Mouse (Mus musculus) embryonic facial prominence, embryonic 10.5 days (tissue): Measurements from ENCODE around the gene Lrfn3. TPM values are rescaled to one million over a fixed set of nuclear protein-coding genes. Genes with fewer than 3 reads are reported as not detected.

Experiments
- DNase-seq: peaks from one replicate; pipeline ENCODE4 v3.0.0-alpha.2; 2017; ENCODE audit warnings: low spot score
- H3K27ac ChIP-seq: fragments of 300-500 bp; sonication (generic); replicated peaks from 2 replicates; pipeline ENCODE4 v1.5.1; 2016; ENCODE audit warnings: mild to moderate bottlenecking
- H3K27me3 ChIP-seq: fragments of 300-500 bp; sonication (generic); replicated peaks from 2 replicates; pipeline ENCODE4 v1.6.1; 2016; ENCODE audit warnings: low read depth, mild to moderate bottlenecking; ENCODE audit not compliant: poor library complexity, severe bottlenecking
- H3K36me3 ChIP-seq: fragments of 300-500 bp; sonication (generic); replicated peaks from 2 replicates; pipeline ENCODE4 v1.6.1; 2016; ENCODE audit warnings: mild to moderate bottlenecking, moderate library complexity
- H3K4me1 ChIP-seq: fragments of 300-500 bp; sonication (generic); 2 replicates; pipeline ENCODE4 v1.6.1; 2016
- H3K4me3 ChIP-seq: fragments of 300-500 bp; sonication (generic); 2 replicates; pipeline ENCODE4 v1.5.1; 2016; ENCODE audit warnings: mild to moderate bottlenecking, moderate library complexity
- H3K9me3 ChIP-seq: fragments of 300-500 bp; sonication (generic); 2 replicates; pipeline ENCODE4 v1.6.1; 2016; ENCODE audit warnings: mild to moderate bottlenecking
- WGBS: fragments of 180-500 bp; shearing (Covaris S2); methylation state at CpG from one replicate; pipeline ENCODE4 v1.1.7; 2016; 5-methylcytosine and 5-hydroxymethylcytosine counted together
- polyA plus RNA-seq: library from polyadenylated mRNA; unstranded; fragments of >200 nt; fragmentation: Nextera tagmentation; extraction: Ambion mirVana; gene quantifications from 2 replicates; pipeline ENCODE4 v1.2.1, GENCODE M21; 2016

The Lrfn3 gene
- polyA plus RNA-seq, 1 experiment from 2014 or later: 5.0 TPM

DNA sequence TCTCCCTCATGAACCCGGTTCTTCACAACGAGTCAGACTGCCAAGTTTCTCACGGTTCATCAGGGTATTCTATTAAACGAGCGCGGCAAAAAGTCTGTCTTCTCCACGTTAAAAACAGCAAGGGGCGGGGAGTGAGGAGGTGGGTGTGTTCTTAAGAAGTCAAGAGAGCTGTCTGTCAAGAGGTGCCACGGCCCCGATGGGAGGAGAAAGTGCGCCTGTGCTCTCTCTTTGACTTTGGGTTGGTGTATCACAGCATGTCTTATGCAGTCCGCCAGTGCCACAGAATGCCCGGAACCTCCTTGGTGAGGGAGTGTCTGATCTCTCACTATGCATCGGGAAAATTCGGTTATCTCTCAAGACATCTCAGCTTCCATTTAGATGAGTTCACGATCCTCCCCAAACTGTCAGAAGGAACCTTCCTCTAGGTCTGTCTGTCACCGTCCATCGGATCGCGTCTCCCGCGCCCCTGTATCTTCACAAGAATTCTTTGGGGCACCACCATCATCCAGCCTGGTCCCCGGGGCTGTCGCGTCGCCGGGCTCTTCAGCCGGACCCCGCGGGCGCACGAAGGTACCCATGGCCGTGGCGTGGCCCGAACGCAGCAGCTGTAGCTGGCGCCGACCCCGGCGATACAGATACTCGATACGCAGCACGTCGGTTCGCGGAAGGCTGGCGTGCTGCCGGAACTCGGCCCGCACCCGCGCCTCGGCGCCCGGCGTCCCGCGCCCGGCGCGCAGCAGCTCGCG lies 40.9 kb downstream of the Lrfn3 start, which contains the start of gene E130208F15Rik:
Gene E130208F15Rik, plus strand, starts transcription at position 202 of the 746 bp plus-strand sequence.
- Histone ChIP-seq H3K36me3 (peaks cover 35% of the 10 kb centered on the region), H3K27ac (peak within 1 kb of the TSS; percentile 90), H3K9me3 (peaks cover 5% of the 10 kb centered on the region; the same call in 1 of the 2 replicates), H3K27me3 (no peaks in the 10 kb centered on the region), H3K4me1 (peaks cover 16% of the 10 kb centered on the region), H3K4me3 (peak within 1 kb of the TSS; percentile 73)
- WGBS: under 1% methylated on average over 63 of the region's 63 CpGs
- DNase-seq: peak; percentile 76

DNA sequence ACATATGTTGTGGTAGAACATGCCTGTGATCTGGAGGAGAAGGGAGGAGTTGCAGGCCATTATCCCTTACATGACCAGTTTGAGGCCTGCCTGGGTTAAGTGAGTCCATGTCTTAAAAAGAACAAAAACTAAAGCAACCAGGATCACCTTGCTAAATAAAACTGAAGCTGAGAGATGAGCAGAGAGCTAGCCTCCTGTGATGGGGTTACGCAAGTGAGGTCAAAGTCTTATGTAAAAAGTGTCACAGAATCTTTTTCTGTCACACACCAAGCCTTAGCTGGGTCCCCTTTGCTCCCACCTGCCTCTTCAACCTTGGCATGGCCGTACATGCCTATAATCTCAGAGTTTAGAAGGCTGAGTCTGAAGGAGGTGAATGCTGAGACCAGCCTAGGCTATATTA lies 41.6 kb downstream of the Lrfn3 start:
- H3K27ac ChIP-seq: no peak overlapping the region
- peaks cover 5% of the 10 kb centered on the region; the same call in 1 of the 2 replicates for H3K9me3 ChIP-seq
- peaks cover 18% of the 10 kb centered on the region for H3K4me1 ChIP-seq
- 86% methylated on average over 2 of the region's 2 CpGs for WGBS
- H3K4me3 ChIP-seq: peak overlapping the region; percentile 73
- H3K36me3 ChIP-seq: peaks cover 39% of the 10 kb centered on the region
- no peaks in the 10 kb centered on the region for H3K27me3 ChIP-seq
- no peak for DNase-seq

DNA sequence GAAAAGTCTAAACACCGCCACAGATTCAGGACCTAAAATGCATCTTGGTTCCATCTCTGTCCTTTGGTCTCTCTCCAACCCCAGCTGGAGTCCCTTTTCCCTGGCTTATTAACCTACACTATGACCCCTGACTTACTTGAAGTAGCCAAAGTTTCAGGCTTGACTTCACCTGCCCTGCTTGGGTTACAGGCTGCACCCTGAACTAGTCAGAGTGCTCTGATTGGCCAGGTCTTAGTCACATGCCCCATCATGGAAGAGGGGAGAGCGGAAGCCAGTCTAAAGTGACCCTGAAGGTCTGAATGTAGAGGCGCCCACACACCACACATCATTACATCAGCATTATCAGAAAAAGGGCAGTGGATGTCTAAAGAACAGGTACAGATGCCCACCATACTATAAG lies 44.4 kb downstream of the Lrfn3 start:
- DNase-seq: no peak
- Histone ChIP-seq H3K36me3 (peaks cover 43% of the 10 kb centered on the region), H3K27me3 (no peaks in the 10 kb centered on the region), H3K4me1 (peaks cover 44% of the 10 kb centered on the region), H3K27ac (no peak overlapping the region), H3K9me3 (no peaks in the 10 kb centered on the region), H3K4me3 (no peak overlapping the region)
- 88% methylated on average over 3 of the region's 3 CpGs for WGBS

DNA sequence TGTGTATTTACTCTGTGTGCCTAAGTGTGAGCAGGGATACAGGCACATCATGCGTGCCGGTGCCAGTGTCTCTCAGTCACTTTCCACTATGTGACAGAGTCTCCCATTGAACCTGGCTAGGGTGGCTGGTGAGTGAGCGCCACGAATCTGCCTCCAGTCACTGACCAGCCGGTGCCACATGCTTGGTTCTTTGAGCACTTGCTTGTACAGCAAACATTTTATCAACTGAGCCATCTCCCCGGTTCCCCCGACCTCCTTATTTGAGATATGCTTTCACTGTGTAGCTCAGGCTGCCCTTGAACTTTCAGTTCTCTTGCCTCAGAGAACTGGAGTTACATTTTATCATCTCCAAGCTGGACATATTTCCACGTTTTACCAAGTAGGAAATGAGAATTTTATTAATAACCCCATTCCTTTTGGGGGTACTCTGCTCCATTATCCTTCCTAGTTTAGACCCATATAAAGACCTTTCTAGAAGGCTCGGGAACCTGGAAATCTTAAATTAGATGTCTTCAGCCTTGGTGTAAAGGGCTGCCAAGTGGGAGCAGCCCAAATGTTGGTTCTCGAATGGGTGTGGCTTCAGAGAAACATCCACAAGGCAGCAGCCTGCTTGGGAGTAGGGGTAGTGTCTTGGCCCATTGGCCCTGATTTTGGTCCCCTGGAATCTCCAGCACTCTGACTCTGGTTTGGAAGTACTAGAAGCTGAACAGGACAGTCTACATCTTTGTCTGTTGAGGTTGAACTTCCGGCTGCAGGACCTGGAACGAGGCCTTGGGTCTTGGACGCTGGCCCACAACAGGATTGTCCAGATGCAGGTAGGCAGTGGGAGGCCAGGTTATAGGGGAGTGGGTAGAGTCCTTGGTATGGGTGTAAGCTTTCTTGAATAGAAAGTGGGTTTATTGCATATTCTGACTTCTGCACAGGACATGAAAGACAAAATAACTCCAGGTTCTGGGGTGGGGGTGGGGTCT lies 46.7 kb downstream of the Lrfn3 start:
- peak overlapping the region; percentile 68 for H3K4me3 ChIP-seq
- peaks cover 30% of the 10 kb centered on the region for H3K4me1 ChIP-seq
- peak overlapping the region; percentile 87 for H3K27ac ChIP-seq
- no peaks in the 10 kb centered on the region for H3K27me3 ChIP-seq
- no peaks in the 10 kb centered on the region for H3K9me3 ChIP-seq
- no peak for DNase-seq
- peaks cover 66% of the 10 kb centered on the region for H3K36me3 ChIP-seq
- WGBS: 75% methylated on average over 13 of the region's 13 CpGs

DNA sequence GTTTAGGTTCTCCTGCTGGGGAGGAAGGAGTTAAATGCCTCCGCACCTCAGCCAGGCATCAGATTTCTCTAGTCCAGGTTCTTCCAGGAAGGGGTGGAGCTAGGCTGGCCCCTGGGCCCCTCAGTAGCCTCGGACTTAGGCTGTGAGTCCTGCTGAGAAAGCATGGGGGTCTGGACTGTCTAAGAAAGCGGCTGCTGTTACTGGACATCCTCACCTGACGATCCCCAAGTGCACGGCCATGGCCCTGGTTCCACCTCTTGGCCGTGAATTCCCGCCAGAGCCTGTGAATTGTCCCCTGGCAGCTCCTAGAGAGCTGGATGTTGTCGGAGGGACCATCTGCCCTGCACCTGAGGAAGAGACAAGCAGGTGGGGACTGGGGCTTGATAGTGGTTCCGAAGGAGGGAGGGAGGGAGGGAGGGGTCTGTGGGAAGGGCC lies 47.8 kb downstream of the Lrfn3 start, which contains the start of gene Syne4:
Gene Syne4, plus strand, starts transcription at position 87 of the 435 bp plus-strand sequence.
- peak; percentile 81 for DNase-seq
- H3K27ac ChIP-seq: peak within 1 kb of the TSS; percentile 87
- H3K27me3 ChIP-seq: no peaks in the 10 kb centered on the region
- H3K4me1 ChIP-seq: peaks cover 33% of the 10 kb centered on the region
- H3K36me3 ChIP-seq: peaks cover 69% of the 10 kb centered on the region
- WGBS: under 1% methylated on average over 9 of the region's 9 CpGs
- peak within 1 kb of the TSS; percentile 68 for H3K4me3 ChIP-seq
- H3K9me3 ChIP-seq: no peaks in the 10 kb centered on the region

DNA sequence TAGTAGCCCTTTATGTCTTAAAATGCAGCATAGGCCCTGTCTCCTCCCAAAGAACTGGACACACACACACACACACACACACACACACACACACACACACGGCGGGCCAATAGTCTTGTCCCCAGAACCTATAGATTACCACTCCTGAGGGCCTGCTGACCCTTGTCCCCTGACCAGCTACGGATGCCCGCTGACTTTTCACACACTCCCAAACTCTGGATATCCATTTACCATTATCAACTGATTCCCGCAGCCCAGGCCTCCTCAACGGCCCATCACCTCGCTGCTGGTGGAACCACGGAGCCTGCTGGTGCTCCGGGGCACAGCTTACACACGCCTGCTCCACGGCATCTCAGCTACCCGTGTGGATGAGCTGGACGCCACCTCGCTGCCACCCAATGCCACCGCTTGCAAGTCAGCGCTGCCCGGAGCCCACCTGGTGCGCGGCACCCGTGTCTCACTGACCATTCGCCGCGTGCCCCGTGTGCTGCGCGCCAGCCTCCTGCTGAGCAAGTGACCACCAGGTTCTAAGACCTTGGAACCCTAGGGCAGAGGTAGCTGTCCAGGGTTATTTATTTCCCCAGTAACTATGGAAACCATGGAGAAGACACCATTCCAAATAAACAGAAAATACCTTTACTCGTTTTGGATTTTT lies 48.8 kb downstream of the Lrfn3 start:
- WGBS: 46% methylated on average over 27 of the region's 27 CpGs
- Histone ChIP-seq H3K36me3 (peaks cover 60% of the 10 kb centered on the region), H3K27ac (no peak overlapping the region), H3K4me3 (no peak overlapping the region; the same call in 1 of the 2 replicates), H3K4me1 (peaks cover 41% of the 10 kb centered on the region), H3K27me3 (no peaks in the 10 kb centered on the region), H3K9me3 (no peaks in the 10 kb centered on the region)
- DNase-seq: no peak

DNA sequence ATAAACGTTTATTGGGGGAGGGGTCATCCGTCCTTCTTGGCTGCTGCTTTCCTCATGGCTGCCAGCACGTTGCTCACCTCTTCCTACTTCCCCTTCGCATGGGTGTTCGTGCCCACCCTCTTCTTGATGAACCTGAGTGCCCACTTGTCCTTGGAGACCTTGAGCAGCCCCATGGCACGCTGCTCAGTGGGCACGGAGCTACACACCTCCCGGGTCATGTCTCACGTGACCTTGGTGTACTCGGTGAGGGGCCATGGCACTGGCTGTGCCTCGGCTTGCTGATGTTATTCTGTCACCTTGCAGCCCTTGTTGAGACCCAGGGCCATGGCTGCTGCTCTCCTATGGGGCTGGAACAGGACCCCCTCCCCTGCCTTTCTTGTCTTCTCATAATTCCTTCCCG lies 52.4 kb downstream of the Lrfn3 start:
- Histone ChIP-seq H3K27ac (no peak overlapping the region), H3K4me3 (peak overlapping the region; percentile 73; the same call in 1 of the 2 replicates), H3K36me3 (peaks cover 58% of the 10 kb centered on the region), H3K27me3 (no peaks in the 10 kb centered on the region), H3K9me3 (no peaks in the 10 kb centered on the region), H3K4me1 (peaks cover 37% of the 10 kb centered on the region)
- WGBS: 89% methylated on average over 12 of the region's 12 CpGs
- DNase-seq: no peak

DNA sequence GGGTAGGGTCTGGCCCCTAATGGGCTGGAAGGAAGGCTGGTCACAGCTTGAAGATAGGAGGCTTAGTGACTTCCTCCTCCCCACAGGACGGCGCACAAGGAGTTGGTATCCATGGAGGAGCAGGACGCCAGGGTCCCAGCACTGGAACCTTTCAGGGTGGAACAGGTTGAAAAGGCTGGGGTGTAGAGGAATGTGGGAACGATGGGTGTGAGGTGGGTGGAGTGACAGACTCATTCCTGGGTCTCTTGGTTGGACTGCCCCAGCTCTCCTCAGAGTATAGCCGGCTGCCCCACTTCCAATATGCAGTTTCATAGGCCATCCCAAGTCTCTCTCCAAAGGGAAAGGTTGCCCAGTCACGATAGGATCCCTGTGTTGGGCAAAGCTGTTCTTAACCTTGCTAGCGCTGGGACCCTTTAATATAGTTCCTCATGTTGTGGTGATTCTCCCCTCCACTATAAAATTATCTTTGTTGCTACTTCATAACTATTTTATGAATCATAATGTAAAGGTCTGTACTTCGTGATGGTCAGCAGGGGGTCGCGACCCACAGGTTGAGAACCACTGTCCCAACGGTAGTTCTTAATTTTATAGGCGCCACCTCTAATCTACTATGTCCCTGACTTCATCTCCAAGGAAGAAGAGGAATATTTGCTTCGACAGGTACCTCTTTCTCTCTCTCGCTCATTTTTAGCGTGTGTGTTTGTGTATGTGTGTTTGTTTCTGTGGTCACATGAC lies 53.0 kb downstream of the Lrfn3 start:
- Histone ChIP-seq H3K27ac (0 out of 2 replicates have a peak overlapping the region, but pooled peaks have one; percentile 79), H3K27me3 (no peaks in the 10 kb centered on the region), H3K4me1 (peaks cover 32% of the 10 kb centered on the region), H3K4me3 (peak overlapping the region; percentile 73), H3K9me3 (no peaks in the 10 kb centered on the region), H3K36me3 (peaks cover 61% of the 10 kb centered on the region)
- 65% methylated on average over 15 of the region's 15 CpGs for WGBS
- DNase-seq: no peak

DNA sequence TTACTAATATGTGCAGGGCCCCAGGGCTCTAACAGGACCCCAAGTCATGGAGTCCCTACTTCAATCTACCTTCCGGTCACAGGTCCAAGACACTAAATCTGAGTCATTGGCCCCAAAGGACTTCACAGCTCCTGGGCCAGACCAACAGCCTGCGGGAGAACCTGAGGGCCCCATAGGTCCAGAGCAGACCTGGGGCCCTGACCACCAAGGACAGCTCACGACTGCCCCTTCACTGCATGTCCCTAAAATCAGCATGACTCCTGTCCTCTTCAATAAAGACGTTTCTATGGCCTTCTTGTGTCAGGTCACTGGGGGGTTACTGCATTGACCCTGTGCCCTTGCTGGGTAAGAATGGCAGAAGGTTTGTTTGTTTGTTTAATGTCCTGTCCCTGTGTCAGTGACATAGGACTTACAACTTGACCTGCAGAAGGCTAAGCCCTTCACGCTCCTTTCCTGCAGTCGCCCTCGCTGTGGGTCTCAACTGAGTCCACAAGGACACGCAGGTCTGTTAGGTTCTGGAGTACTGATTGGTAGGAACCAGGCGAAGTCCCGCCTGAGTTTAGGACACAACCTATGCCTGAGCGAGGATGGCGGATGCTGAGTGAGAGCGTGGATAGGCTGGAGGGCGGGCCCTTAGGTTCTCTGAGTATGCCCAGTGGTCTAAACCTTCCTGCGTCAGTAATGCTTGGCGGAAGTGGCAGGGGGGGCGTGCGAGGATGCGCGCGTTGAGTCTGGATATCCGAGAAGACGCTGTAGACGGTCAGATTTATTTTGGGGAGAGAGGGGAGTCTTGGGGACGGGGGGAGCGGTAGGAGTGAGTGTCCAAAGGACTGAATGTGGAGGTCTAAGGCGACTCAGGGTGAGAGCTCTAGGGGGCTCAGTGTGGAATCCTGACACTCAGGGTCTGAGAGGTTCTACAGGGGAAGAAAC lies 54.2 kb downstream of the Lrfn3 start, which contains the start of gene Alkbh6:
Gene Alkbh6, plus strand, starts transcription at position 642 of the 930 bp plus-strand sequence.
- peak within 1 kb of the TSS; percentile 79 for H3K27ac ChIP-seq
- H3K36me3 ChIP-seq: peaks cover 67% of the 10 kb centered on the region
- WGBS: 4% methylated on average over 27 of the region's 27 CpGs
- peaks cover 4% of the 10 kb centered on the region; the same call in 1 of the 2 replicates for H3K9me3 ChIP-seq
- DNase-seq: peak; percentile 94
- peak within 1 kb of the TSS; percentile 73 for H3K4me3 ChIP-seq
- H3K27me3 ChIP-seq: no peaks in the 10 kb centered on the region
- H3K4me1 ChIP-seq: peaks cover 20% of the 10 kb centered on the region

DNA sequence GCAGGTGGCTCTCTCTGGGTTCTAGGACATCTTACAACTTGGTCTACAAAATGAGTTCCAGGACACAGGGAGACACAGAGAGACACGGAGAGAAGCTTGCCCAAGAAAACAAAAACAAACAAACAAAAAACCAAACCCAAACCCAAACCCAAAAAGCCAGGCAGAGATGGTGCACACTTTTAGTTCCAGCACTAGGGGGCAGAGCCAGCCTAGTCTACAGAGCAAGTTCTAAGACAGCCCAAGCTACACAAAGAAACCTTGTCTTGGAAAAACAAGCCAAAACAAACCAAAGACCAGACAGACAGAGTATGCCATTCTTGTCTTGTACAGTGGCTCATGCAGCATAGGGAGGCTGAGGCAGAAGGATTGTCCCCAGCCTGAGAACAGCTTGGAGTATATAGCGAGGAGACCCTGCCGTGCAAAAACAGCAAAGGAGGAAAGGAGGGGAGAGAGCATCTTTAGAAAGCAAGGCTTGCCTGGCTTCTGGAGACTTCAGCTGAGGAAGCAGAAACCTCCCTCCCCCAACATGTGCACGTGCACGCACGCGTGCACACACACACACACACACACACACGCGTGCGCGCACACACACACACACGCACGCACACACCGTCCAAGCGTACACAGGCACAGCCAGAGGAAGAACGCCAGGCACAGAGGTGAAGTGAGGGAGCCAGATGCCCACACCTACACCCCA lies 56.3 kb downstream of the Lrfn3 start:
- DNase-seq: no peak
- H3K36me3 ChIP-seq: peaks cover 67% of the 10 kb centered on the region
- WGBS: 90% methylated on average over 16 of the region's 16 CpGs

More for the DNA sequence above, 56.3 kb downstream of the Lrfn3 start:
- peaks cover 4% of the 10 kb centered on the region; the same call in 1 of the 2 replicates for H3K9me3 ChIP-seq
- no peak overlapping the region for H3K4me3 ChIP-seq
- peaks cover 19% of the 10 kb centered on the region for H3K4me1 ChIP-seq
- H3K27me3 ChIP-seq: no peaks in the 10 kb centered on the region
- no peak overlapping the region for H3K27ac ChIP-seq
